Mouse (Mus musculus): ENCODE results near the gene Gpr153. TPM values are rescaled to one million over a fixed set of nuclear protein-coding genes. Genes with fewer than 3 reads are reported as not detected.

Gpr153 gene
- polyA plus RNA-seq, 1 experiment, result 1.4 TPM

GRCm38 (mm10) chr4:152277916-152278315 lies 3.9 kb downstream of the Gpr153 start:
- H3K4me3 ChIP-seq (replicated peaks; ENCODE audit: control insufficient read depth, low read depth, low read length), result no peak overlapping the region
- H3K27ac ChIP-seq (ENCODE audit: control insufficient read depth, insufficient read depth, low read depth, low read length, poor library complexity), result no peak overlapping the region
- 0 out of 2 replicates have a peak, but pooled peaks have one; percentile 12 for TF ChIP-seq CTCF (IDR thresholded peaks at IDR 0.05; ENCODE audit: control insufficient read depth, insufficient read depth, low read length)
- TF ChIP-seq POLR2A (IDR thresholded peaks at IDR 0.05; ENCODE audit: borderline replicate concordance, control insufficient read depth, low read depth, low read length), result no peak
- 67% methylated on average over 2 of the region's 2 CpGs for WGBS
- H3K4me1 ChIP-seq (ENCODE audit: control insufficient read depth, insufficient read depth, low read length), result no peaks in the 10 kb centered on the region

GRCm38 (mm10) chr4:152278986-152279385 lies 5.0 kb downstream of the Gpr153 start:
- no peak for TF ChIP-seq CTCF (IDR thresholded peaks at IDR 0.05; ENCODE audit: control insufficient read depth, insufficient read depth, low read length)
- no peak for TF ChIP-seq POLR2A (IDR thresholded peaks at IDR 0.05; ENCODE audit: borderline replicate concordance, control insufficient read depth, low read depth, low read length)
- no peak overlapping the region for H3K4me3 ChIP-seq (replicated peaks; ENCODE audit: control insufficient read depth, low read depth, low read length)
- no peaks in the 10 kb centered on the region for H3K4me1 ChIP-seq (ENCODE audit: control insufficient read depth, insufficient read depth, low read length)
- WGBS, result 83% methylated on average over 23 of the region's 23 CpGs
- no peak overlapping the region for H3K27ac ChIP-seq (ENCODE audit: control insufficient read depth, insufficient read depth, low read depth, low read length, poor library complexity)

- TF ChIP-seq CTCF (IDR thresholded peaks at IDR 0.05; ENCODE audit: control insufficient read depth, insufficient read depth, low read length), result no peak
- no peak for TF ChIP-seq POLR2A (IDR thresholded peaks at IDR 0.05; ENCODE audit: borderline replicate concordance, control insufficient read depth, low read depth, low read length)
- WGBS, result 46% methylated on average over 15 of the region's 15 CpGs
These were observed 7.6 kb downstream of the Gpr153 start for GRCm38 (mm10) chr4:152281601-152282000.

GRCm38 (mm10) chr4:152282721-152283120 lies 8.7 kb downstream of the Gpr153 start:
- TF ChIP-seq POLR2A (IDR thresholded peaks at IDR 0.05; ENCODE audit: borderline replicate concordance, control insufficient read depth, low read depth, low read length) (no peak), CTCF (IDR thresholded peaks at IDR 0.05; ENCODE audit: control insufficient read depth, insufficient read depth, low read length) (no peak)
- Histone ChIP-seq H3K4me1 (ENCODE audit: control insufficient read depth, insufficient read depth, low read length) (no peaks in the 10 kb centered on the region), H3K27ac (ENCODE audit: control insufficient read depth, insufficient read depth, low read depth, low read length, poor library complexity) (no peak overlapping the region), H3K4me3 (replicated peaks; ENCODE audit: control insufficient read depth, low read depth, low read length) (no peak overlapping the region)
- WGBS, result 12% methylated on average over 34 of the region's 34 CpGs

More at GRCm38 (mm10) chr4:152281601-152282000, 7.6 kb downstream of the Gpr153 start:
- no peaks in the 10 kb centered on the region for H3K4me1 ChIP-seq (ENCODE audit: control insufficient read depth, insufficient read depth, low read length)
- H3K4me3 ChIP-seq (replicated peaks; ENCODE audit: control insufficient read depth, low read depth, low read length), result no peak overlapping the region
- no peak overlapping the region for H3K27ac ChIP-seq (ENCODE audit: control insufficient read depth, insufficient read depth, low read depth, low read length, poor library complexity)

- H3K27ac ChIP-seq (ENCODE audit: control insufficient read depth, insufficient read depth, low read depth, low read length, poor library complexity), result no peak overlapping the region; the same call in 1 of the 2 replicates
- no peak overlapping the region for H3K4me3 ChIP-seq (replicated peaks; ENCODE audit: control insufficient read depth, low read depth, low read length)
- H3K4me1 ChIP-seq (ENCODE audit: control insufficient read depth, insufficient read depth, low read length), result no peaks in the 10 kb centered on the region
- TF ChIP-seq CTCF (IDR thresholded peaks at IDR 0.05; ENCODE audit: control insufficient read depth, insufficient read depth, low read length), result peak; percentile 84
- TF ChIP-seq POLR2A (IDR thresholded peaks at IDR 0.05; ENCODE audit: borderline replicate concordance, control insufficient read depth, low read depth, low read length), result no peak
- 3% methylated on average over 70 of the region's 70 CpGs for WGBS
These were observed 9.3 kb downstream of the Gpr153 start for GRCm38 (mm10) chr4:152283186-152283950.

GRCm38 (mm10) chr4:152285505-152285904 lies 11.5 kb downstream of the Gpr153 start:
- H3K27ac ChIP-seq (ENCODE audit: control insufficient read depth, insufficient read depth, low read depth, low read length, poor library complexity), result no peak overlapping the region
- 3% methylated on average over 10 of the region's 10 CpGs for WGBS
- TF ChIP-seq POLR2A (IDR thresholded peaks at IDR 0.05; ENCODE audit: borderline replicate concordance, control insufficient read depth, low read depth, low read length), result no peak
- TF ChIP-seq CTCF (IDR thresholded peaks at IDR 0.05; ENCODE audit: control insufficient read depth, insufficient read depth, low read length), result peak; percentile 71
- H3K4me1 ChIP-seq (ENCODE audit: control insufficient read depth, insufficient read depth, low read length), result no peaks in the 10 kb centered on the region
- H3K4me3 ChIP-seq (replicated peaks; ENCODE audit: control insufficient read depth, low read depth, low read length), result no peak overlapping the region

GRCm38 (mm10) chr4:152286183-152286582 lies 12.2 kb downstream of the Gpr153 start:
- TF ChIP-seq CTCF (IDR thresholded peaks at IDR 0.05; ENCODE audit: control insufficient read depth, insufficient read depth, low read length) (no peak), POLR2A (IDR thresholded peaks at IDR 0.05; ENCODE audit: borderline replicate concordance, control insufficient read depth, low read depth, low read length) (no peak)
- H3K4me3 ChIP-seq (replicated peaks; ENCODE audit: control insufficient read depth, low read depth, low read length), result no peak overlapping the region
- 11% methylated on average over 32 of the region's 32 CpGs for whole genome bisulfite sequencing

GRCm38 (mm10) chr4:152286887-152287286 lies 12.9 kb downstream of the Gpr153 start:
- Histone ChIP-seq H3K4me1 (ENCODE audit: control insufficient read depth, insufficient read depth, low read length) (no peaks in the 10 kb centered on the region), H3K27ac (ENCODE audit: control insufficient read depth, insufficient read depth, low read depth, low read length, poor library complexity) (no peak overlapping the region), H3K4me3 (replicated peaks; ENCODE audit: control insufficient read depth, low read depth, low read length) (no peak overlapping the region)
- WGBS, result 6% methylated on average over 26 of the region's 26 CpGs
- TF ChIP-seq CTCF (IDR thresholded peaks at IDR 0.05; ENCODE audit: control insufficient read depth, insufficient read depth, low read length) (no peak), POLR2A (IDR thresholded peaks at IDR 0.05; ENCODE audit: borderline replicate concordance, control insufficient read depth, low read depth, low read length) (no peak)

More at GRCm38 (mm10) chr4:152286183-152286582, 12.2 kb downstream of the Gpr153 start:
- H3K27ac ChIP-seq (ENCODE audit: control insufficient read depth, insufficient read depth, low read depth, low read length, poor library complexity), result no peak overlapping the region
- no peaks in the 10 kb centered on the region for H3K4me1 ChIP-seq (ENCODE audit: control insufficient read depth, insufficient read depth, low read length)
